Mouse (Mus musculus): ENCODE data around the gene Mb. TPM values are rescaled to one million over a fixed set of nuclear protein-coding genes. Genes with fewer than 3 reads are reported as not detected.

The Mb gene
- polyA plus RNA-seq, 1 experiment, result not detected

DNA sequence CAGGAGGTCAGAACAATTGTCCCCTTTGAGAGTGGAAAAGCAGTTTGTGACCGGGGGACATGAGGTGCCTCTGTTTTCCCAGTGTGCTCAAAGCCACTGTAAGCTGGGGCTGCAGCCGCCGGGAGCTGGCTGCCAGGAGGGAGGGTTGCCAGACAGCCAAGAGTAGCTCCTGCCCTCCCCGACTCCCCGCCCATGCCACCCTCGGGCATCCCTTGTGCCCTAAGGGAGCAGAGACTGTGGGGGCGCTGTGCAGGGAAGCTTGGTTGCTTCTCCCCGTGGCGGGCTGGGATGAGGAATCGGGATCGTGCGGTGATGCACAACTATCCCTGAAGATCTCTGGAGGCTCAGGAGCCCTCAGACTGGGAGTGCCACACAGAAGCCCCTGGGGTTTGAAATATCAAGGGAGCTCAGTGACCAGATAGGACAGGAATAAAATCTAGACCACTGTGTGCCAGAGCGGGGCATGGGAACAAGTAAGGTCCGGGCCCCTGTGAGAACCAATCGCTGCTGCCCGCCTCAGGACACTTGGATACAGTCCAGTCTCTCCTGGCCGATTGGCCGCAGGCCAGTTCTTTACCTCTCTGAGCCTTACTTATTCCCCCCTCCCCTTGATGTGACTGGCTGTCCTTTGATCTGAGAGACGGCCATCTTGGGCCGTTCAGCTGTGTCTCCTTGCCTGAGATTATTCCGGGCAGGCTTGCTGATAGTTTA lies 51.4 kb downstream of the Mb start:
- Histone ChIP-seq H3K36me3 (replicated peaks; ENCODE audit: low read length) (no peaks in the 10 kb centered on the region), H3K9me3 (peaks cover 17% of the 10 kb centered on the region), H3K27me3 (replicated peaks) (peaks cover 30% of the 10 kb centered on the region), H3K4me3 (replicated peaks) (no peak overlapping the region), H3K4me1 (peaks cover 9% of the 10 kb centered on the region)
- TF ChIP-seq GATA1 (IDR thresholded peaks at IDR 0.05; ENCODE audit: borderline replicate concordance, low read length) (no peak), FLI1 (IDR thresholded peaks at IDR 0.05; ENCODE audit: low read length) (no peak)

GRCm38 (mm10) chr15:76998048-76998447 lies 52.4 kb downstream of the Mb start:
- peaks cover 21% of the 10 kb centered on the region for H3K27me3 ChIP-seq (replicated peaks)
- H3K9me3 ChIP-seq, result peaks cover 17% of the 10 kb centered on the region
- TF ChIP-seq FLI1 (IDR thresholded peaks at IDR 0.05; ENCODE audit: low read length) (no peak), GATA1 (IDR thresholded peaks at IDR 0.05; ENCODE audit: borderline replicate concordance, low read length) (no peak)
- H3K4me1 ChIP-seq, result peaks cover 12% of the 10 kb centered on the region
- no peak overlapping the region for H3K4me3 ChIP-seq (replicated peaks)
- H3K36me3 ChIP-seq (replicated peaks; ENCODE audit: low read length), result no peaks in the 10 kb centered on the region

- no peaks in the 10 kb centered on the region for H3K9me3 ChIP-seq
- no peak overlapping the region for H3K4me3 ChIP-seq (replicated peaks)
- H3K4me1 ChIP-seq, result peaks cover 21% of the 10 kb centered on the region
- peaks cover 34% of the 10 kb centered on the region for H3K27me3 ChIP-seq (replicated peaks)
- TF ChIP-seq FLI1 (IDR thresholded peaks at IDR 0.05; ENCODE audit: low read length) (no peak), GATA1 (IDR thresholded peaks at IDR 0.05; ENCODE audit: borderline replicate concordance, low read length) (no peak)
- H3K36me3 ChIP-seq (replicated peaks; ENCODE audit: low read length), result no peaks in the 10 kb centered on the region
These were observed 56.1 kb downstream of the Mb start for GRCm38 (mm10) chr15:76994413-76994812.

DNA sequence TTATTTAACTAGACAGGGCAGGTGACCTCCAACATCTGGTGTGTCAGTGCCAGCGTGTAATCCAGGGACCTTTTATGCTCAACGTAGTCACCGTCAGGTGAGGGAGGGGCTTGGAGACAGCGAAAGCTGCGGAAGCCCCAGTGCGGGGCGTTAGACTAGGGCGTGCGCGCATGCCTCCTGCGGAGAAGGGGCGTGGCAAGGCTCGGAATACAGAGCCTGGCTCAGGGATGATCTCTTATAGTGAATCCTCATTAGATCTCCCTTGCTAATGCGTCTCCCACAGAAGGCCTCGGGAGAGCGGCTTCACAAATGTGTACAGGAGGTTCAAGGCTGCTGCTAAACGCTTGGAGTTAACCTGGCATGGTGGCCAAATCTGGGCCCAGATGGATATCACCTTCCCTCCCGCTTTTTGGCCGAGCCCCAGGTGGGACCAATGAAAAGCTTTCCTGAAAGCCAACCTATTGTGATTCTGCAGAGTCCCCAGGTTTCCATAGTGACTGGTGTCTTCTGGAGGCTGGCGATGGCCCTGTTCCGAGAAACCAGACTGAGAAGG lies 62.9 kb downstream of the Mb start:
- peaks cover 9% of the 10 kb centered on the region; the same call in 1 of the 2 replicates for H3K4me1 ChIP-seq
- TF ChIP-seq FLI1 (IDR thresholded peaks at IDR 0.05; ENCODE audit: low read length), result no peak
- TF ChIP-seq GATA1 (IDR thresholded peaks at IDR 0.05; ENCODE audit: borderline replicate concordance, low read length), result no peak
- H3K4me3 ChIP-seq (replicated peaks), result peak overlapping the region; percentile 66
- H3K27me3 ChIP-seq (replicated peaks), result peaks cover 51% of the 10 kb centered on the region
- H3K9me3 ChIP-seq, result peaks cover 25% of the 10 kb centered on the region
- H3K36me3 ChIP-seq (replicated peaks; ENCODE audit: low read length), result no peaks in the 10 kb centered on the region

- Histone ChIP-seq H3K27me3 (replicated peaks) (peaks cover 47% of the 10 kb centered on the region), H3K36me3 (replicated peaks; ENCODE audit: low read length) (no peaks in the 10 kb centered on the region), H3K4me3 (replicated peaks) (peak overlapping the region; percentile 66), H3K4me1 (peaks cover 9% of the 10 kb centered on the region; the same call in 1 of the 2 replicates), H3K9me3 (peaks cover 28% of the 10 kb centered on the region)
- TF ChIP-seq FLI1 (IDR thresholded peaks at IDR 0.05; ENCODE audit: low read length) (no peak), GATA1 (IDR thresholded peaks at IDR 0.05; ENCODE audit: borderline replicate concordance, low read length) (no peak)
These were observed 63.3 kb downstream of the Mb start for GRCm38 (mm10) chr15:76987137-76987536.

DNA sequence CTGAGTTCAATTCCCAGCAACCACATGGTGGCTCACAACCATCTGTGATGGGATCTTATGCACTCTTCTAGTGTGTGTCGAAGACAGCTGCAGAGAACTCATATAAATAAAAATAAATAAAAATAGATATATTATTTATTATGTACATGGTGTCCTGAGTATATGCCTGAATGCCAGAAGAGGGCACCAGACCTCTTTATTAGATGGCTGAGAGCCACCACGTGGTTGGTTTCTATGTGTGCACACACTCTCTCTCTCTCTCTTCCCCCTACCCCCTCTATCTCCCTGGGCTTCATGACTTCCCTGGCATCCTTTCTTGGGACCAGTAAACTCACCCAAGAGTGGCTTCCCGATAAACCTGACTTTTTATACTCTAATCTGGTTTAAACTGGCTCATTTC lies 67.7 kb downstream of the Mb start:
- Histone ChIP-seq H3K4me3 (replicated peaks) (no peak overlapping the region), H3K27me3 (replicated peaks) (peaks cover 30% of the 10 kb centered on the region), H3K36me3 (replicated peaks; ENCODE audit: low read length) (no peaks in the 10 kb centered on the region), H3K4me1 (peaks cover 4% of the 10 kb centered on the region; the same call in 1 of the 2 replicates), H3K9me3 (peaks cover 22% of the 10 kb centered on the region)
- TF ChIP-seq GATA1 (IDR thresholded peaks at IDR 0.05; ENCODE audit: borderline replicate concordance, low read length) (no peak), FLI1 (IDR thresholded peaks at IDR 0.05; ENCODE audit: low read length) (no peak)

DNA sequence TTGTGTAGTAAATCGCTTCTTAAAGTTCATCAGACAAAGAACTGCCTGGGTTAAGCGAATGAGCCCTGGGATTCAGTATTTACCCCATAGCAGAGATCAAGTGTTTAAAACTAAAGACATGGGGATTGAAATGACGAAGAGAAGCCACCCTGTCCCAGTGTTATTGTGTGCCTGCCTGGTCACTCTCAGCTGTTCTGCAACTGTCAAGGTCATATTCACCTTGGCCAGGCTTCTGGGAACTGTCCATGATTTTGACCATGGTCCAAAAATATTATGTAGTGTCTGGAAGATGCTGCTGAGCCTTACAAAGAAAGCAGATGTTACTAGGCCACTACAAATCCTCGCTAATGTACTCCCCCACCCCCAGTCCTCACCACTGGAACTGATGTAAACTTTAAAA lies 70.7 kb downstream of the Mb start:
- H3K27me3 ChIP-seq (replicated peaks), result peaks cover 30% of the 10 kb centered on the region
- no peak for TF ChIP-seq FLI1 (IDR thresholded peaks at IDR 0.05; ENCODE audit: low read length)
- TF ChIP-seq GATA1 (IDR thresholded peaks at IDR 0.05; ENCODE audit: borderline replicate concordance, low read length), result no peak

DNA sequence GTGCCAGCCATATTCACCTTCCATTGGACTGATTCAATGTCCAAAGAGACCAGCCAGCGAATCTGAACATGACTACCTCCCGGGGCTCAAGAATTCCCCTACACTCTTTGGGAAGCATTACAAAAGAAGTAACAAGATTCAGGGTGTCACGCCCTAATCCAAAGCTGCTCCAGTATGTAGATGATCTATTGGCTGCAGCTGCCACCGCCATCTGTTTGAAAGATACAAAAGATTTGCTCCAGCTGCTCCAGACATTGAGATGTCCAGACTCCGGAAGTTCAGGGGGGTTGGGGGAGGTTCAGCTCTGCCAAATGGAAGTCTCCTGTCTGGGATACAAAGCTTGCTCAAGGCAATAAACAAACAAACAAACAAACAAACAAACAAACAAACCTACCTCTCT lies 73.9 kb downstream of the Mb start:
- Histone ChIP-seq H3K27me3 (replicated peaks) (peaks cover 41% of the 10 kb centered on the region), H3K9me3 (peaks cover 5% of the 10 kb centered on the region; the same call in 1 of the 2 replicates), H3K4me3 (replicated peaks) (no peak overlapping the region), H3K4me1 (peaks cover 7% of the 10 kb centered on the region), H3K36me3 (replicated peaks; ENCODE audit: low read length) (no peaks in the 10 kb centered on the region)
- no peak for TF ChIP-seq FLI1 (IDR thresholded peaks at IDR 0.05; ENCODE audit: low read length)
- no peak for TF ChIP-seq GATA1 (IDR thresholded peaks at IDR 0.05; ENCODE audit: borderline replicate concordance, low read length)

More for the DNA sequence above, 70.7 kb downstream of the Mb start:
- H3K4me1 ChIP-seq, result no peaks in the 10 kb centered on the region
- H3K4me3 ChIP-seq (replicated peaks), result no peak overlapping the region
- peaks cover 18% of the 10 kb centered on the region for H3K9me3 ChIP-seq
- no peaks in the 10 kb centered on the region for H3K36me3 ChIP-seq (replicated peaks; ENCODE audit: low read length)

- Histone ChIP-seq H3K36me3 (replicated peaks; ENCODE audit: low read length) (no peaks in the 10 kb centered on the region), H3K4me3 (replicated peaks) (peak overlapping the region; percentile 88), H3K4me1 (peaks cover 7% of the 10 kb centered on the region), H3K9me3 (peaks cover 9% of the 10 kb centered on the region), H3K27me3 (replicated peaks) (peaks cover 38% of the 10 kb centered on the region)
- no peak for TF ChIP-seq FLI1 (IDR thresholded peaks at IDR 0.05; ENCODE audit: low read length)
- no peak for TF ChIP-seq GATA1 (IDR thresholded peaks at IDR 0.05; ENCODE audit: borderline replicate concordance, low read length)
These were observed 76.4 kb downstream of the Mb start for GRCm38 (mm10) chr15:76973855-76974651.

Measured in megakaryocyte, embryonic 14.5 days (primary cell).